Mouse (Mus musculus) megakaryocyte-erythroid progenitor cell, adult 5-6 weeks (primary cell): ENCODE results near the gene Mrpl1. TPM values are rescaled to one million over a fixed set of nuclear protein-coding genes. Genes with fewer than 3 reads are reported as not detected.

Experiments used
- ATAC-seq: replicated peaks from 2 replicates; pipeline ENCODE4 v1.8.0; 2016; ENCODE audit warnings: mild to moderate bottlenecking, inconsistent platforms; ENCODE audit not compliant: severe bottlenecking, poor library complexity, low FRiP score, low TSS enrichment
- total RNA-seq, 2 experiments: library from RNA; stranded (forward) in 1 of 2; stranded (reverse) in 1 of 2; fragments of 200-1000, 215-1000 nt in 1 of 2; fragments of >200 nt in 1 of 2; fragmentation: Nextera tagmentation in 1 of 2; gene quantifications; 2 replicates each; pipeline ENCODE4 v1.2.3; 2014 to 2017

The Mrpl1 gene
- 18.0 and 21.7 TPM in 2 replicates for total RNA-seq (2014; fragmentation: Nextera tagmentation)
- total RNA-seq (2017): 40.4 and 61.1 TPM in 2 replicates

- peak; percentile 84 for ATAC-seq
These were observed at the start of gene Mrpl1 for GRCm38 (mm10) chr5:96209459-96209858. TSS of gene Mrpl1 (plus strand) at chr5:96209493.

- ATAC-seq: peak; percentile 37
These were observed 48.6 kb upstream of the Mrpl1 start for GRCm38 (mm10) chr5:96160467-96161262.

GRCm38 (mm10) chr5:96161263-96161577, 48.1 kb upstream of the Mrpl1 start:
- no peak for ATAC-seq

GRCm38 (mm10) chr5:96161578-96162398, 47.5 kb upstream of the Mrpl1 start:
- peak; percentile 17 for ATAC-seq

GRCm38 (mm10) chr5:96162399-96163331, 46.6 kb upstream of the Mrpl1 start:
- peak; percentile 80 for ATAC-seq

- ATAC-seq: no peak
These were observed 45.8 kb upstream of the Mrpl1 start for GRCm38 (mm10) chr5:96163396-96164020.

- 0 out of 2 replicates have a peak, but pooled peaks have one; percentile 15 for ATAC-seq
These were observed 45.3 kb upstream of the Mrpl1 start, which contains the start of gene Cnot6l for GRCm38 (mm10) chr5:96164021-96164411. TSS of gene Cnot6l (minus strand) at chr5:96164171.

GRCm38 (mm10) chr5:96166761-96167160, 42.5 kb upstream of the Mrpl1 start:
- ATAC-seq: no peak

- 0 out of 2 replicates have a peak, but pooled peaks have one; percentile 34 for ATAC-seq
These were observed 38.9 kb upstream of the Mrpl1 start for GRCm38 (mm10) chr5:96170443-96170842.

- no peak for ATAC-seq
These were observed 37.5 kb upstream of the Mrpl1 start for GRCm38 (mm10) chr5:96171765-96172164.

GRCm38 (mm10) chr5:96176121-96176520, 33.2 kb upstream of the Mrpl1 start:
- ATAC-seq: no peak

GRCm38 (mm10) chr5:96176879-96177358, 32.4 kb upstream of the Mrpl1 start:
- peak; percentile 57 for ATAC-seq

GRCm38 (mm10) chr5:96183211-96183610, 26.1 kb upstream of the Mrpl1 start:
- ATAC-seq: no peak

GRCm38 (mm10) chr5:96183987-96184386, 25.3 kb upstream of the Mrpl1 start:
- peak; percentile 67; the same call in 1 of the 2 replicates for ATAC-seq

- ATAC-seq: no peak
These were observed 19.5 kb upstream of the Mrpl1 start for GRCm38 (mm10) chr5:96189761-96190160.

GRCm38 (mm10) chr5:96191251-96191650, 18.0 kb upstream of the Mrpl1 start:
- no peak for ATAC-seq

- no peak for ATAC-seq
These were observed 12.7 kb upstream of the Mrpl1 start for GRCm38 (mm10) chr5:96196547-96197052.

GRCm38 (mm10) chr5:96198271-96198670, 11.0 kb upstream of the Mrpl1 start:
- ATAC-seq: no peak

GRCm38 (mm10) chr5:96200269-96200668, 9.0 kb upstream of the Mrpl1 start:
- peak; percentile 62; the same call in 1 of the 2 replicates for ATAC-seq
